Mouse (Mus musculus): ENCODE results near the gene Cog7.

Cog7 gene

GRCm38 (mm10) chr7:121981307-121981871 is at the start of gene Cog7:
Cog7 (minus strand) TSS chr7:121981711.
- peak; percentile 95 for DNase-seq (ENCODE audit: low spot score)

GRCm38 (mm10) chr7:122022131-122022530 is 40.6 kb upstream of the Cog7 start:
- no peak for DNase-seq (ENCODE audit: low spot score)

GRCm38 (mm10) chr7:122020667-122021354 is 39.3 kb upstream of the Cog7 start, which contains the start of gene Gga2:
Gga2 (minus strand) TSS chr7:122021222.
- peak; percentile 92 for DNase-seq (ENCODE audit: low spot score)

GRCm38 (mm10) chr7:122020273-122020666 is 38.8 kb upstream of the Cog7 start:
- DNase-seq (ENCODE audit: low spot score) = no peak

- DNase-seq (ENCODE audit: low spot score) = no peak
Observed at GRCm38 (mm10) chr7:122018978-122019377, 37.5 kb upstream of the Cog7 start.

GRCm38 (mm10) chr7:122018247-122018646 is 36.7 kb upstream of the Cog7 start:
- no peak for DNase-seq (ENCODE audit: low spot score)

GRCm38 (mm10) chr7:122015734-122016133 is 34.2 kb upstream of the Cog7 start:
- DNase-seq (ENCODE audit: low spot score) = peak; percentile 47

GRCm38 (mm10) chr7:122015105-122015504 is 33.6 kb upstream of the Cog7 start:
- peak; percentile 60 for DNase-seq (ENCODE audit: low spot score)

- no peak for DNase-seq (ENCODE audit: low spot score)
Observed at GRCm38 (mm10) chr7:122012949-122013348, 31.4 kb upstream of the Cog7 start.

- no peak for DNase-seq (ENCODE audit: low spot score)
Observed at GRCm38 (mm10) chr7:122012370-122012769, 30.9 kb upstream of the Cog7 start.

- no peak for DNase-seq (ENCODE audit: low spot score)
Observed at GRCm38 (mm10) chr7:122000396-122000795, 18.9 kb upstream of the Cog7 start.

GRCm38 (mm10) chr7:121995961-121996360 is 14.4 kb upstream of the Cog7 start:
- no peak for DNase-seq (ENCODE audit: low spot score)

GRCm38 (mm10) chr7:121975031-121975430 is 6.5 kb downstream of the Cog7 start:
- peak; percentile 73 for DNase-seq (ENCODE audit: low spot score)

GRCm38 (mm10) chr7:121971698-121972097 is 9.8 kb downstream of the Cog7 start:
- no peak for DNase-seq (ENCODE audit: low spot score)

- DNase-seq (ENCODE audit: low spot score) = no peak
Observed at GRCm38 (mm10) chr7:121970250-121970649, 11.3 kb downstream of the Cog7 start.

- no peak for DNase-seq (ENCODE audit: low spot score)
Observed at GRCm38 (mm10) chr7:121968816-121969215, 12.7 kb downstream of the Cog7 start.

GRCm38 (mm10) chr7:121968242-121968641 is 13.3 kb downstream of the Cog7 start:
- DNase-seq (ENCODE audit: low spot score) = no peak

GRCm38 (mm10) chr7:121966169-121966568 is 15.3 kb downstream of the Cog7 start:
- DNase-seq (ENCODE audit: low spot score) = no peak

GRCm38 (mm10) chr7:121963883-121964398 is 17.6 kb downstream of the Cog7 start:
- peak; percentile 81 for DNase-seq (ENCODE audit: low spot score)

GRCm38 (mm10) chr7:121962571-121962959 is 18.9 kb downstream of the Cog7 start:
- no peak for DNase-seq (ENCODE audit: low spot score)

GRCm38 (mm10) chr7:121961913-121962570 is 19.5 kb downstream of the Cog7 start:
- no peak for DNase-seq (ENCODE audit: low spot score)

GRCm38 (mm10) chr7:121955802-121956201 is 25.7 kb downstream of the Cog7 start:
- no peak for DNase-seq (ENCODE audit: low spot score)
